Mouse (Mus musculus): ENCODE measurements around the gene Sp100. TPM values are rescaled to one million over a fixed set of nuclear protein-coding genes. Genes with fewer than 3 reads are reported as not detected.

Gene Sp100
- polyA plus RNA-seq, 1 experiment from 2014 or later = 6.2 TPM

DNA sequence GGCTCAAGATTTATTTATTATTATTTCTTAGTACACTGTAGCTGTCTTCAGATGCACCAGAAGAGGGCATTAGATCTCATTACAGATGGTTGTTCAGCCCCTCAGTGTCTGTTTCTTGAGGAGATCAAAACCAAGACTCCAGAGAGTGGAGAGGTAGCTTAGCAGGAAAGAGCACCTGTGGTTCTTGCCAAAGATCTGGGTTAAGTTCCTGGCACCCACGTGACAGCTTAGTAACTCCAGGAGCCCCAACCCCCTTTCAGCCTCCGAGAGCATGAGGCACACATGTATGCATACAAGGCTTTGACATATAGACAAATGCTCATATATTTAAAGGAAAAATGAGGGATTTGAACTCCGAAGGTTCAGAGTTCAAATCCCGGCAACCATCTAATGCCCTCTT, 89.2 kb downstream of the Sp100 start:
- 69% methylated on average over 4 of the region's 4 CpGs for WGBS (ENCODE audit: insufficient replicate concordance)
- no peaks in the 10 kb centered on the region; the same call in 1 of the 2 replicates for H3K4me1 ChIP-seq (ENCODE audit: control insufficient read depth, low read depth, low read length)
- no peaks in the 10 kb centered on the region for H3K27me3 ChIP-seq (ENCODE audit: control insufficient read depth, insufficient read depth, low read depth, low read length)
- no peak overlapping the region for H3K4me2 ChIP-seq (ENCODE audit: low read depth, low read length)
- H3K4me3 ChIP-seq (ENCODE audit: low read depth, low read length) = no peak overlapping the region
- H3K9ac ChIP-seq (ENCODE audit: low read depth, low read length) = no peak overlapping the region
- no peak overlapping the region for H3K27ac ChIP-seq (ENCODE audit: low read length)
- H3K36me3 ChIP-seq (ENCODE audit: control insufficient read depth, insufficient read depth) = no peaks in the 10 kb centered on the region
- H3K9me3 ChIP-seq (replicated peaks; ENCODE audit: control insufficient read depth, low read length) = no peaks in the 10 kb centered on the region
- no peak for ATAC-seq (ENCODE audit: low read depth)

DNA sequence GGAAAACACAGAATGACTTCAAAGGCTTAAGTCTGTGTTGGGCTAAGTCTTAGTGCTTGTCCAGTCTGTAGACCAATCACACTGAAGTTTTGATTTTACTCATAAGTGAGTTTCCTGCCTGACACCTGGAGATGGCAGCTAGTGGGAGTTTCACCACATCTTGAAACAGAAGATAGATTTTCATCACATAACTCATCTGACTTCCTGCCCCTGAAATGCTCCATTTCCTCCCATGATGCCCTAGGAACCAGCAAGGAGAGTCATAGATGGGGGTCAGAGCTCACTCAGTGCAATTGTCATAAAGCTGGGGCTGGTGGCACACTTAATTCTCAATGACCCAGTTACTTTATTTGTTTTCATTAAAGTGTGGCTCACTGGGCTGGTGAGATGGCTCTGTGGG, 90.0 kb downstream of the Sp100 start:
- Histone ChIP-seq H3K36me3 (ENCODE audit: control insufficient read depth, insufficient read depth) (no peaks in the 10 kb centered on the region), H3K4me1 (ENCODE audit: control insufficient read depth, low read depth, low read length) (no peaks in the 10 kb centered on the region; the same call in 1 of the 2 replicates), H3K4me3 (ENCODE audit: low read depth, low read length) (no peak overlapping the region), H3K27me3 (ENCODE audit: control insufficient read depth, insufficient read depth, low read depth, low read length) (no peaks in the 10 kb centered on the region), H3K9me3 (replicated peaks; ENCODE audit: control insufficient read depth, low read length) (no peaks in the 10 kb centered on the region), H3K4me2 (ENCODE audit: low read depth, low read length) (no peak overlapping the region), H3K27ac (ENCODE audit: low read length) (no peak overlapping the region), H3K9ac (ENCODE audit: low read depth, low read length) (no peak overlapping the region)
- no peak for ATAC-seq (ENCODE audit: low read depth)

GRCm38 (mm10) chr1:85740923-85741322, 91.1 kb downstream of the Sp100 start:
- Histone ChIP-seq H3K9ac (ENCODE audit: low read depth, low read length) (no peak overlapping the region), H3K9me3 (replicated peaks; ENCODE audit: control insufficient read depth, low read length) (no peaks in the 10 kb centered on the region), H3K27ac (ENCODE audit: low read length) (no peak overlapping the region), H3K4me2 (ENCODE audit: low read depth, low read length) (no peak overlapping the region), H3K27me3 (ENCODE audit: control insufficient read depth, insufficient read depth, low read depth, low read length) (no peaks in the 10 kb centered on the region), H3K4me1 (ENCODE audit: control insufficient read depth, low read depth, low read length) (no peaks in the 10 kb centered on the region; the same call in 1 of the 2 replicates), H3K36me3 (ENCODE audit: control insufficient read depth, insufficient read depth) (no peaks in the 10 kb centered on the region), H3K4me3 (ENCODE audit: low read depth, low read length) (no peak overlapping the region)
- WGBS (ENCODE audit: insufficient replicate concordance) = 72% methylated on average over 6 of the region's 6 CpGs
- ATAC-seq (ENCODE audit: low read depth) = no peak

GRCm38 (mm10) chr1:85742333-85742732, 92.5 kb downstream of the Sp100 start:
- WGBS (ENCODE audit: insufficient replicate concordance) = 72% methylated on average over 5 of the region's 5 CpGs
- H3K27me3 ChIP-seq (ENCODE audit: control insufficient read depth, insufficient read depth, low read depth, low read length) = no peaks in the 10 kb centered on the region
- no peaks in the 10 kb centered on the region for H3K4me1 ChIP-seq (ENCODE audit: control insufficient read depth, low read depth, low read length)
- H3K27ac ChIP-seq (ENCODE audit: low read length) = no peak overlapping the region
- no peak overlapping the region for H3K4me2 ChIP-seq (ENCODE audit: low read depth, low read length)
- no peaks in the 10 kb centered on the region for H3K9me3 ChIP-seq (replicated peaks; ENCODE audit: control insufficient read depth, low read length)
- no peak overlapping the region for H3K9ac ChIP-seq (ENCODE audit: low read depth, low read length)
- no peak for ATAC-seq (ENCODE audit: low read depth)
- H3K4me3 ChIP-seq (ENCODE audit: low read depth, low read length) = no peak overlapping the region
- H3K36me3 ChIP-seq (ENCODE audit: control insufficient read depth, insufficient read depth) = no peaks in the 10 kb centered on the region

- ATAC-seq (ENCODE audit: low read depth) = no peak
- H3K9ac ChIP-seq (ENCODE audit: low read depth, low read length) = no peak overlapping the region
- no peak overlapping the region for H3K27ac ChIP-seq (ENCODE audit: low read length)
- 25% methylated on average over 2 of the region's 2 CpGs for WGBS (ENCODE audit: insufficient replicate concordance)
- H3K4me2 ChIP-seq (ENCODE audit: low read depth, low read length) = no peak overlapping the region
- H3K4me1 ChIP-seq (ENCODE audit: control insufficient read depth, low read depth, low read length) = no peaks in the 10 kb centered on the region
- H3K9me3 ChIP-seq (replicated peaks; ENCODE audit: control insufficient read depth, low read length) = no peaks in the 10 kb centered on the region
- H3K27me3 ChIP-seq (ENCODE audit: control insufficient read depth, insufficient read depth, low read depth, low read length) = no peaks in the 10 kb centered on the region
- no peak overlapping the region for H3K4me3 ChIP-seq (ENCODE audit: low read depth, low read length)
- H3K36me3 ChIP-seq (ENCODE audit: control insufficient read depth, insufficient read depth) = no peaks in the 10 kb centered on the region
Observed at GRCm38 (mm10) chr1:85742916-85743505, 93.2 kb downstream of the Sp100 start.

DNA sequence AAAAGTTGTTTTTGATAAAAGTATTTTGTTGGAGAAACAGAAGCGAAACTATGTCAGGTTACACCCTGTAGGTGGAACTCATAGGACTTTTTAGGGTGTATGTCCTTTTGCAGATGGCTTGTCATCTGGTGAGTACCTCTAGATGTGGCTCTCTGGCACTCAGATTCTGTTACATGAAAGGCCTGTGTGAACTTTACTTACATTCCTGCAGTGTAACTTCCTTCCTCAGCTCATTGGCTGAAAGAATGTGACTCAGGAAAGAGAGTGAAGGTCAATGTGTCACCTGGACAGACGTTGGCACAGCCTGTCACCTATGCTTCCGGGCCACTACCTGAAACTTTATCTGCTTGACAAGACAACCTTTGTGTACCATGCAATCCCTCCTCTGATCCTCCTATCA, 94.8 kb downstream of the Sp100 start:
- ATAC-seq (ENCODE audit: low read depth) = no peak
- Histone ChIP-seq H3K9ac (ENCODE audit: low read depth, low read length) (no peak overlapping the region), H3K9me3 (replicated peaks; ENCODE audit: control insufficient read depth, low read length) (no peaks in the 10 kb centered on the region), H3K4me3 (ENCODE audit: low read depth, low read length) (no peak overlapping the region), H3K36me3 (ENCODE audit: control insufficient read depth, insufficient read depth) (no peaks in the 10 kb centered on the region), H3K27me3 (ENCODE audit: control insufficient read depth, insufficient read depth, low read depth, low read length) (no peaks in the 10 kb centered on the region), H3K4me2 (ENCODE audit: low read depth, low read length) (no peak overlapping the region), H3K4me1 (ENCODE audit: control insufficient read depth, low read depth, low read length) (no peaks in the 10 kb centered on the region), H3K27ac (ENCODE audit: low read length) (no peak overlapping the region)
- WGBS (ENCODE audit: insufficient replicate concordance) = 62% methylated on average over 3 of the region's 3 CpGs

DNA sequence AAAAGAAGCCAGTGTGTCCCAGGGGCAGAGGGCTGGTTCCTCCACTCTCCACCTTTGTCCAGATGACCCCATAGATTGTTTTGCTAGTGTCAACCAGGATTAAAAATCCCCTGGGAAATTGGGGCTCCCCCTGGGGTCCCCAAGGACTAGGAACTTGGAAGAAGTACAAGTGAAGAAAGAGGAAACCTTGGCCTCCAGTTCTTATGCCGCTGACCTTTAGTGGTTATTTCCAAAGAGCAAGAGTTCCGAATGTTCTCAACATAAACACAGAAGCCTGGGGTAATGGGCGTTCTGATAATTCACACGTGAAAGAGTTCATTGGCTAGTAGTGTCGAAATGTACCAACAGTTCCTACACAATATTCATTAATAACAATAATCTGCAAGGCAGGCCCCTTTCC, 96.7 kb downstream of the Sp100 start:
- Histone ChIP-seq H3K9ac (ENCODE audit: low read depth, low read length) (no peak overlapping the region), H3K36me3 (ENCODE audit: control insufficient read depth, insufficient read depth) (no peaks in the 10 kb centered on the region), H3K9me3 (replicated peaks; ENCODE audit: control insufficient read depth, low read length) (no peaks in the 10 kb centered on the region), H3K27ac (ENCODE audit: low read length) (no peak overlapping the region), H3K4me2 (ENCODE audit: low read depth, low read length) (no peak overlapping the region), H3K4me3 (ENCODE audit: low read depth, low read length) (no peak overlapping the region), H3K27me3 (ENCODE audit: control insufficient read depth, insufficient read depth, low read depth, low read length) (no peaks in the 10 kb centered on the region), H3K4me1 (ENCODE audit: control insufficient read depth, low read depth, low read length) (no peaks in the 10 kb centered on the region)
- no peak for ATAC-seq (ENCODE audit: low read depth)
- whole genome bisulfite sequencing (ENCODE audit: insufficient replicate concordance) = 56% methylated on average over 5 of the region's 5 CpGs

GRCm38 (mm10) chr1:85749829-85750228, 100.0 kb downstream of the Sp100 start:
- Histone ChIP-seq H3K4me1 (ENCODE audit: control insufficient read depth, low read depth, low read length) (no peaks in the 10 kb centered on the region), H3K27ac (ENCODE audit: low read length) (no peak overlapping the region), H3K4me3 (ENCODE audit: low read depth, low read length) (no peak overlapping the region), H3K27me3 (ENCODE audit: control insufficient read depth, insufficient read depth, low read depth, low read length) (no peaks in the 10 kb centered on the region), H3K4me2 (ENCODE audit: low read depth, low read length) (no peak overlapping the region), H3K9me3 (replicated peaks; ENCODE audit: control insufficient read depth, low read length) (no peaks in the 10 kb centered on the region), H3K36me3 (ENCODE audit: control insufficient read depth, insufficient read depth) (no peaks in the 10 kb centered on the region), H3K9ac (ENCODE audit: low read depth, low read length) (no peak overlapping the region)
- 76% methylated on average over 2 of the region's 2 CpGs for WGBS (ENCODE audit: insufficient replicate concordance)
- no peak for ATAC-seq (ENCODE audit: low read depth)

- Histone ChIP-seq H3K27me3 (ENCODE audit: control insufficient read depth, insufficient read depth, low read depth, low read length) (no peaks in the 10 kb centered on the region), H3K4me2 (ENCODE audit: low read depth, low read length) (no peak overlapping the region), H3K36me3 (ENCODE audit: control insufficient read depth, insufficient read depth) (no peaks in the 10 kb centered on the region), H3K4me1 (ENCODE audit: control insufficient read depth, low read depth, low read length) (no peaks in the 10 kb centered on the region), H3K27ac (ENCODE audit: low read length) (no peak overlapping the region), H3K9ac (ENCODE audit: low read depth, low read length) (no peak overlapping the region), H3K4me3 (ENCODE audit: low read depth, low read length) (no peak overlapping the region), H3K9me3 (replicated peaks; ENCODE audit: control insufficient read depth, low read length) (no peaks in the 10 kb centered on the region)
- 45% methylated on average over 4 of the region's 4 CpGs for WGBS (ENCODE audit: insufficient replicate concordance)
- no peak for ATAC-seq (ENCODE audit: low read depth)
Observed at GRCm38 (mm10) chr1:85750650-85751049, 100.9 kb downstream of the Sp100 start.

All from liver, embryonic 16.5 days (tissue).